9 mouse cellular contexts compared by ENCODE assay signal in the genomic region with DNA sequence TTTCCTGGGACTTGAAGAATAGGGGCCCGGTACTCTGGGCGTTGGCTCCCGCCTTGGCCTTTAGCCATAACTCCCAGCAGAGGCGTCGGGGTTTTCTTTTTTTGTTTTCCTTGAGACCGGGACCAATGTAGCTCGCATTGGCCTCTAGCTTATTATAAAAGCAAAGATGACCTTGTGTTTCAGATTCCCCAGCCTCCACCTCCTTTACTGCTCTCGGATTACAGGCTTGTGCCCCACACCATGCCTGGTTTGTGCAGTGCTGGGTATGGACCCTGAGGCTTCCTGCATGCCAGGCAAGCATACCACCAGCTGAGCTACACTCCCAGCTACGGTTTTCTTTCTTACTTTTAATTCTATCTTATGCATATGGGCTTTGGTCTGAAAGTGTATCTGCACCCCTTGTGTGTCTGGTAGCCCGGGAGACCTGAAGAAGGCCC. TPM values are rescaled to one million over a fixed set of nuclear protein-coding genes. Genes with fewer than 3 reads are reported as not detected.
A peak's percentile ranks its signal among the peaks of the same experiment; 100 is the strongest.
DNase-seq lines count a peak whose midpoint lies in the region; ATAC-seq and TF ChIP-seq lines count a peak whose summit lies in the region.
"Had no signal": no experiment of that assay in that cellular context is flagged by ENCODE, and none has a peak within 500 bp of the region (broad histone marks: within the 10 kb centered on the region; RNA-seq: fewer than 3 reads in every experiment).

No protein-coding gene starts in this region.

- no peaks in the 10 kb centered on the region for H3K36me3 ChIP-seq in heart, adult 2 months (ENCODE audit: control insufficient read depth, insufficient read depth, low read length)
- no peaks in the 10 kb centered on the region for H3K36me3 ChIP-seq in spleen, adult 2 months (ENCODE audit: control insufficient read depth, insufficient read depth, low read length)
- H3K36me3 ChIP-seq in liver, embryonic 12.5 days: peaks cover 8% of the 10 kb centered on the region
- no peaks in the 10 kb centered on the region for H3K36me3 ChIP-seq in stomach, embryonic 16.5 days (ENCODE audit: control insufficient read depth, insufficient read depth, low read length)

- no peaks in the 10 kb centered on the region for H3K27me3 ChIP-seq in heart, adult 2 months (ENCODE audit: control insufficient read depth, insufficient read depth, low read length)
- H3K27me3 ChIP-seq in spleen, adult 2 months (ENCODE audit: control insufficient read depth, insufficient read depth, low read length): 0 out of 2 replicates have a peak, but pooled peaks cover 3% of the 10 kb centered on the region
- H3K27me3 ChIP-seq in liver, embryonic 12.5 days (replicated peaks): no peaks in the 10 kb centered on the region
- no peaks in the 10 kb centered on the region for H3K27me3 ChIP-seq in stomach, embryonic 16.5 days (ENCODE audit: control insufficient read depth, insufficient read depth, low read length)

- no peak for TF ChIP-seq CTCF in heart, adult 2 months (IDR thresholded peaks at IDR 0.05)
- TF ChIP-seq CTCF in spleen, adult 2 months (IDR thresholded peaks at IDR 0.05; ENCODE audit: extremely low read depth, insufficient read depth, insufficient read length, insufficient replicate concordance): no peak

- H3K9me3 ChIP-seq in liver, embryonic 12.5 days (replicated peaks): no peaks in the 10 kb centered on the region
- no peaks in the 10 kb centered on the region for H3K9me3 ChIP-seq in stomach, embryonic 16.5 days (replicated peaks; ENCODE audit: control insufficient read depth, low read length)

- H3K79me2 ChIP-seq in heart, adult 2 months (replicated peaks; ENCODE audit: control insufficient read depth, insufficient read depth, low read length): no peaks in the 10 kb centered on the region; the same call in 1 of the 2 replicates

- no peak for TF ChIP-seq EP300 in heart, adult 2 months (IDR thresholded peaks at IDR 0.05; ENCODE audit: insufficient read depth, low read depth, low read length)

- ATAC-seq in liver, embryonic 12.5 days: no peak
- peak; percentile 9; the same call in 1 of the 2 replicates for ATAC-seq in stomach, embryonic 16.5 days (ENCODE audit: insufficient read depth, low FRiP score)

- WGBS in heart, adult 2 months: 15% methylated on average over 10 of the region's 10 CpGs
- WGBS in spleen, adult 2 months: 18% methylated on average over 10 of the region's 10 CpGs
- WGBS in liver, embryonic 12.5 days (ENCODE audit: insufficient replicate concordance): 9% methylated on average over 10 of the region's 10 CpGs
- WGBS in stomach, embryonic 16.5 days: 11% methylated on average over 10 of the region's 10 CpGs

- peaks cover 7% of the 10 kb centered on the region for H3K4me1 ChIP-seq in heart, adult 2 months (ENCODE audit: control insufficient read depth, insufficient read depth, low read length)
- peaks cover 14% of the 10 kb centered on the region; the same call in 1 of the 2 replicates for H3K4me1 ChIP-seq in spleen, adult 2 months (ENCODE audit: control insufficient read depth, insufficient read depth, insufficient read length)
- H3K4me1 ChIP-seq in liver, embryonic 12.5 days: peaks cover 91% of the 10 kb centered on the region
- H3K4me1 ChIP-seq in stomach, embryonic 16.5 days (ENCODE audit: control insufficient read depth, insufficient read depth, low read length): peaks cover 56% of the 10 kb centered on the region

- DNase-seq in heart, adult 2 months: no peak
- no peak for DNase-seq in heart, postnatal 4 days
- DNase-seq in spleen, adult 2 months (ENCODE audit: low read depth in 1 of 2, low spot score in 2 of 2): no peak
- no peak for DNase-seq in spleen, adult 18-20 months
- DNase-seq in ovary, adult 18-20 months (ENCODE audit: low spot score): no peak
- no peak for DNase-seq in adrenal gland, postnatal 14 days

- peak overlapping the region; percentile 100 for H3K4me2 ChIP-seq in liver, embryonic 12.5 days
- H3K4me2 ChIP-seq in stomach, embryonic 16.5 days (ENCODE audit: low read depth, low read length): peak overlapping the region; percentile 100

- intact Hi-C loops in heart, adult 2 months (cut with DNase I): no loop called here

- peak overlapping the region; percentile 68 for H3K27ac ChIP-seq in heart, adult 2 months
- no peak overlapping the region; the same call in 1 of the 2 replicates for H3K27ac ChIP-seq in spleen, adult 2 months (ENCODE audit: insufficient read depth, low read length)
- peak overlapping the region; percentile 95 for H3K27ac ChIP-seq in liver, embryonic 12.5 days
- peak overlapping the region; percentile 93 for H3K27ac ChIP-seq in stomach, embryonic 16.5 days (ENCODE audit: low read length)

- TF ChIP-seq POLR2A in heart, adult 2 months (IDR thresholded peaks at IDR 0.05; ENCODE audit: insufficient read depth, low read depth, low read length): no peak
- no peak for TF ChIP-seq POLR2A in spleen, adult 2 months (IDR thresholded peaks at IDR 0.05; ENCODE audit: low read depth, low read length)

- 0 out of 2 replicates have a peak overlapping the region, but pooled peaks have one; percentile 7 for H3K4me3 ChIP-seq in heart, adult 2 months
- H3K4me3 ChIP-seq in spleen, adult 2 months (ENCODE audit: extremely low read depth, insufficient read depth, insufficient read length): peak overlapping the region; percentile 14; the same call in 1 of the 2 replicates
- H3K4me3 ChIP-seq in liver, embryonic 12.5 days: peak overlapping the region; percentile 78
- peak overlapping the region; percentile 26 for H3K4me3 ChIP-seq in stomach, embryonic 16.5 days (replicated peaks; ENCODE audit: low read length)

- H3K9ac ChIP-seq in heart, adult 2 months (ENCODE audit: low read depth, low read length): no peak overlapping the region
- peak overlapping the region; percentile 66 for H3K9ac ChIP-seq in liver, embryonic 12.5 days
- H3K9ac ChIP-seq in stomach, embryonic 16.5 days (ENCODE audit: low read length): peak overlapping the region; percentile 49

RNA-seq across cellular contexts. Expression of gene Micall2, which starts 0.4 kb away (rescaled TPM):
- 1 to 10 TPM; 1.9 to 2.0 TPM for total RNA-seq in heart, adult 2 months (2021)
- polyA plus RNA-seq in heart, adult 2 months (2012; rRNA removed): 2.9 and 3.3 TPM in 2 replicates
- 1 to 10 TPM; 4.7 to 5.6 TPM for total RNA-seq in heart, postnatal 4 days (2021)
- polyA plus RNA-seq in spleen, adult 2 months (2012; rRNA removed): 7.0 and 7.6 TPM in 2 replicates
- polyA plus RNA-seq in liver, embryonic 12.5 days (2016; fragmentation: Nextera tagmentation; extraction: Ambion mirVana): 15.5 and 18.3 TPM in 2 replicates
- polyA plus RNA-seq in stomach, embryonic 16.5 days (2015; fragmentation: Nextera tagmentation; extraction: Ambion mirVana): 9.3 and 9.5 TPM in 2 replicates
- total RNA-seq in adrenal gland, postnatal 14 days (2021): 8.0 and 8.7 TPM in 2 replicates
- polyA plus RNA-seq: activated CD4-positive, CD25-positive, alpha-beta regulatory T cell, adult 4 months had no signal

RNA-seq across cellular contexts. Expression of gene Ints1, which starts 39.0 kb away (rescaled TPM):
- 10 to 100 TPM; 40.2 to 40.9 TPM for total RNA-seq in heart, adult 2 months (2021)
- polyA plus RNA-seq in heart, adult 2 months (2012; rRNA removed): 35.1 and 40.3 TPM in 2 replicates
- total RNA-seq in heart, postnatal 4 days (2021): 10 to 100 TPM; 50.6 to 54.8 TPM
- 72.1 and 85.4 TPM in 2 replicates for polyA plus RNA-seq in spleen, adult 2 months (2012; rRNA removed)
- polyA plus RNA-seq in liver, embryonic 12.5 days (2016; fragmentation: Nextera tagmentation; extraction: Ambion mirVana): 21.8 and 23.3 TPM in 2 replicates
- 20.2 and 21.0 TPM in 2 replicates for polyA plus RNA-seq in stomach, embryonic 16.5 days (2015; fragmentation: Nextera tagmentation; extraction: Ambion mirVana)
- 46.7 and 48.2 TPM in 2 replicates for total RNA-seq in adrenal gland, postnatal 14 days (2021)

RNA-seq across cellular contexts. Expression of gene Mafk, which starts 54.8 kb away (rescaled TPM):
- total RNA-seq in heart, adult 2 months (2021): 10 to 100 TPM; 33.2 to 34.1 TPM
- 22.8 and 23.6 TPM in 2 replicates for polyA plus RNA-seq in heart, adult 2 months (2012; rRNA removed)
- 10 to 100 TPM; 28.1 to 29.1 TPM for total RNA-seq in heart, postnatal 4 days (2021)
- polyA plus RNA-seq in spleen, adult 2 months (2012; rRNA removed): 26.8 and 29.7 TPM in 2 replicates
- polyA plus RNA-seq in liver, embryonic 12.5 days (2016; fragmentation: Nextera tagmentation; extraction: Ambion mirVana): 47.7 and 48.9 TPM in 2 replicates
- 18.9 and 22.3 TPM in 2 replicates for polyA plus RNA-seq in stomach, embryonic 16.5 days (2015; fragmentation: Nextera tagmentation; extraction: Ambion mirVana)
- 25.1 and 29.8 TPM in 2 replicates for total RNA-seq in adrenal gland, postnatal 14 days (2021)

Comparison
In these comparisons a context has a peak if more than half of its experiments do, and no peak if none do; other contexts are left out.
1. H3K4me3 ChIP-seq: peak in every context shown above with its lines; median percentile 78 in liver, embryonic 12.5 days; 26 in stomach, embryonic 16.5 days; 14 in spleen, adult 2 months; 7 in heart, adult 2 months.